Mouse (Mus musculus): ENCODE measurements around the gene Sh3pxd2a.
A peak's percentile ranks its signal among the peaks of the same experiment; 100 is the strongest.

Gene Sh3pxd2a

DNA sequence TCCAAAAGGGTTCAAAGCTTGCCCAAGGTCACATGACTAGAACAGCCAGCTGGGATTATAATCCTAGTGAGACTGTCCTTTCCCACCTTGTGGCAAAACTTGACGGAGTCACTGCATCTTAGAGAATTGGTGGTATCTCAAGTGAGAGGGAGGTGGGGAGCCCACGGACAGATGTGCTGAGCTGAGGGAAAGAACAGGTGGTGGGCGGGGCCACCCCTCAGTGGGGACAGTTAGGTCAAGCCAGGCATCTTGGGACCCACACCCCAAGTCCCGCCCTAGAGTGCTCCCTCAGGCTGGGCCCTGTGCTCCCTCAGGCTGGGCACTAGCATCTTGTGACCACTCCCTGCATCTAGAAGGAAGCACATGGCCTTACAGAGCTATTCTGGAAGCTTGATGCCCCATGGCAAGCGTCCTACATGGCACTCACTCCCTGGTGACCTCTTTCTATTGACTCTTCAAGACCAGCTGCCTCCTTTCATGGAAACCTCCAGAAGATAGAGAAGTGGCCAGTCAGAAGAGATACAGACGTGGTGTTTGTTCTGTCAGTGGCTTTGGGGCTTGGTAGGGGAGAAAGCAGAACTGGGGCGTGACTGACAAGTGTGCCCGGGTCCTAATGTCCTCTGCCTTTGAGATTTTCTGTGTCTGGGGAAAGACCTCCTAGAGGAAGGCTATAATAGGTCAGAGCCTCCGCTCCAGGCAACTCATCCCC lies 24.3 kb downstream of the Sh3pxd2a start:
- no peak for DNase-seq (ENCODE audit: low read depth)

- DNase-seq (ENCODE audit: low read depth): no peak
Observed at GRCm38 (mm10) chr19:47438445-47438844, 25.8 kb downstream of the Sh3pxd2a start.

DNA sequence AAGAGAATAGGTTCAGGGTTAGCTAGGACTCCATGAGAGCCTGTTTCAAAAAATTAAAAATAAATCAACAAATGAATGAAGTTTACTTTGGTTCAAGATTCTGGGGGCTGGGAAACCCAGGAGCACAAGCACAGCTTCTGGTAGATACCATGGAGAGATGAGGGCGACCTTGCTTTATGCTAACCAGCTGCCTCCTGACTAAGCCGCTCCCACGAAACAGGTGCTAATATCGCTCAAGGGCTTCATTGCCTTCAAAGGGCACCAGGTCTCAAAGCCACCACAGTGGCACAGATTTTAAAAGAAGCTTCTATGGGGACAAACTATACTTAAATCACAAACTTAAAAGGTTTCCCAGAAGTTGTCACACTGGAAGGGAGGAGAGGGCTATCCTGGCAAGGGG lies 27.2 kb downstream of the Sh3pxd2a start:
- DNase-seq (ENCODE audit: low read depth): no peak

- DNase-seq (ENCODE audit: low read depth): no peak
Observed at GRCm38 (mm10) chr19:47436236-47436635, 28.0 kb downstream of the Sh3pxd2a start.

DNA sequence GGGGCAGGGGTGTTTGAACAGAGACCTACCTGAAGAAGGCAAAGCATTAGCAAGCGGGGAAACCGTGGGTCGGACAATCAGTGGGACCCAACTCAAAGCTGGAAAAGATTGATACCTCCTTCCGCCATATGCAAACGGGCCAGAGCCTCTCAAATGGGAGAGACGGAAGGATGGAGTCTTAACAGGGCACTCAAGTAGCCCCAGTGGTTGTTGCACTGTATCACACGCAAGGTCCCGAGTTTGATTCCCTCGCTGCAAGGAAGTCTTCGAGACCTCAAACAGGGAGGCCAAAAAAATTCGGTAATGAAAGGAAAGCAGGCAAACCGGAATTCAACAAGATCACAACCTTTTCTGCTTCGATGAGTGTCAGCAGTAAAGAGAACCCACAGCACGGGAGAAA lies 29.5 kb downstream of the Sh3pxd2a start:
- no peak for DNase-seq (ENCODE audit: low read depth)

GRCm38 (mm10) chr19:47432339-47432738 lies 31.9 kb downstream of the Sh3pxd2a start:
- peak; percentile 77 for DNase-seq (ENCODE audit: low read depth)

DNA sequence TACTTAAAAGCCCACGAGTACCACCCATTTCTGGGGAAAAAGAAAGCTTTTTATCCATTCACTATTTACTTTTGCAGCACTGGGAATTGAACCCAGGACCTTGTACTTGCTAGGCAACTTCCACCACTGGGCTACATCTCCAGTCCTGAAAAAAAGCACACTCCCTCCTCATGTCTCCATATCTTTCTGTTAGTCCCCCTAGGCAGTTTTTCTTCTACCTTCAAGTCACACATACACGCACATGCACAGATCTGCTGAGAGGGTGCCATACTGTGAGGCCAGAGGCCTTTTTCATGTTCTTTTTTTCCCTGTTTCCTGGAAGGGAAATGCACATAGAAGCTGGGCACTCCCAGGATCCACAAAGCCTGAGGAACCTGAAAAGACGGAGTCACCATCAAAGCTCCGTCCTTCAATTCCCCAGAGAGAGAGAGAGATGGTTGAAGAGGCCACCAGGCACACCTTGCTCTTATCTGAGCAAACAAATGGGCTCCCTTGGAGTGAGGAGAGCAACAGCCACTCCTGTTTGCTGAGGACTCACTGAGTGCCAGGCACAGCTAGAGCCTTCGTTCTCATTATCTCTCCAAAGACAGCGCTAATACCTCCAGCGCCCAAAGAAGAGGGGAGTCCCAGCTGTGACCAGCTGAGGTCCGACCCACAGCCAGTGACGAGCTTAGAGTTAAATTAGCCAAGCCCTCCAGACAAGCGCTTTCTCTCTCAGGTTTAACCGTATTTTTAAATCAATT lies 32.8 kb downstream of the Sh3pxd2a start:
- DNase-seq (ENCODE audit: low read depth): no peak

DNA sequence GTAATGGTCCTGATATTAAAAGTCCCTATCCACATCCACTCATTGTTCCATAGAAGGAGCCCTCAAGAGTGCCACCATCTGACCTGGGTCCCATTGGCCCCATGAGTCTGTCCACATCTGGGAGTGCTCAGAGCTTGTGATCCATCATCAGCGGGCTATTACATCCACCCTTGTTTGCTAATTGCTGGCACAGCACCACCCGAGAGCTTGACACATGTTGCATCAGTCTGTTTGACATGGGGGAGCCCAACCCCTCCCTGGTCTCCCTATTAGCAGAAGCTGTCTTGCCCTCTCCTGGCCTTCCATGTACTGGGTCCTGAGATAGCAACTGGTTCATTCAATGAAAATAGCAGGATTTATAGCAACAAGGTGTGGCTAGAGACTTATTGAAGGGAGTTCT lies 34.0 kb downstream of the Sh3pxd2a start:
- DNase-seq (ENCODE audit: low read depth): no peak

DNA sequence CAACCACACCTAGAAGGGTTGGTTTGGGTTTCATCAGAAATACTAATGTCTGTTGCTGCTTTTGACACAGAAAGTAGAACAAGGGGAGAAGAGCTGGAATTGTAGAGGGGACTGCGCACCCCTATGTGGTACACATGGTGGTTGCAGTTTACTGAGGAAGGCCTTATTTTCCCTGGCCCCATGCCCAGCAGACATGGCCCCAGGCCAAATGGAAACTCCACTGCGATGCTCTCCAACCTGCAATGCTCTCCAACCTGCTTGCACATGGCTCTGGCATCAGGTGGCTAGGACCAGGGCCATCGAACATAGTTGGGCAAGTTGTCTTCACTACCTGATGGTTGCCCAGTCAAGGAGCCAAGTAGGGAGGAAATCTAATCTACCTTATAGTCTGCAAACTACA lies 35.0 kb downstream of the Sh3pxd2a start:
- no peak for DNase-seq (ENCODE audit: low read depth)

DNA sequence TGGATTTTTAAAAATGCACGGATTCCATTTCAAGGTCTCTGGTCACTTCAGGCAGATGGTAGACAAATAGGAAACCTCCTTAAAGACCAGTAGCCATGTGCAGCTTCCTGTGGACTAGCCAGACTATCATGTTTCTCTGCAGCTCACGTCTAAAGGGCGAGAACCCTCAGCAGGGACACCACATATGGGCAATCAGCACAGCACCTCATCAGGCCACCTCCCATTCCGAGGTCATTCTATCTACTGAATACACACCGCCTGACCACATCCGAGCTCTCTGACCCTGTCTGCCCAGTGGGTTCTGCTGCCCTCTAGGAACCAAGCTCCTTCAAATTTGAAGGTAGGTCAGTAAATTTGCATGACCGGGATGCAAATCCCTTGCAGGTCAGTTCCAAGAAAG lies 35.4 kb downstream of the Sh3pxd2a start:
- DNase-seq (ENCODE audit: low read depth): no peak

DNA sequence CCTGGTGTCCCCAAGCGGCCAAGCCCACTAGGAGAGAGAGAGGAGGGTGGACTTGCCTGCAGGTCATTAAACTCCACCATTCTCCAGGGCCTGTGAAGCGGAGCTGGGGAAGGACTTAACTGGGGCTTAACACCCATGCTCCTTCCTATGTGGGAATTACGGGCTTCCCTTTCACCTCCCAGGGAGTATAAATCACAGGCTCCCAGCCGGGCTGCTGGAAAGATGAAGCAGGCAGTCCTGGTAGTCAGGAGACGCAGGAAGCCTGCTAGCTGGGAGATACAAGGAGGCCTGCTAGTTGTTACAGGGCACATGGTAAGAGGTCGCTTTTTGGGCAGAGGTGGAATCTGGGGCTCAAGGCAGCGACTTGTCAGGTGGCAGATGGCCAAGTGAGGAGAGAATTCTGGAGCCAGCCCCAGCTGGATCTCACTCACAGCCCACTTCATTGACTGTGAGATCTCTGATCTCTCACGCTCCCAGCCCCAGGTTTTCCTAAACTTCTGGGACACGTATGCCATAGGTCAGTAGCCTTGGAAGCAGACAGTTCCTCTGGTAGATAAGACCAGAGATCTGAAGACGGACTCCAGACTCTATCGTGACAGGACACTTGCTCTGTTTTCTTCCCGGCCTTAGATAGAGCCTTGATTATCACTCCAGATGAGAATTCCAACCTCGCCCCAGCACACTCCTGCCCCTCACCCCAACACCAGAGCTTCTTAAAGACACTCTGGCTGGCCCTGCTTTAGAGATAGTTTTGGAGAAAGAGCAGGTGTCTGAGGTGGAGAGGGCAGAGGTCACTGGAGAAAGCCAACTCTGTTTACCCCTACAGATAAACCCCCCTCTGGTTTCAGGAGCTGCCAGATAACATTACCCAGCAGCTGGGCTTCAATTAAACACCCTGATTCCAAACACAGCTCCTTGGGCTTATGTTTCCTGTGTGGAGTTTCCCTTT lies 36.1 kb downstream of the Sh3pxd2a start:
- no peak for DNase-seq (ENCODE audit: low read depth)

- no peak for DNase-seq (ENCODE audit: low read depth)
Observed at GRCm38 (mm10) chr19:47423632-47424031, 40.6 kb downstream of the Sh3pxd2a start.

DNA sequence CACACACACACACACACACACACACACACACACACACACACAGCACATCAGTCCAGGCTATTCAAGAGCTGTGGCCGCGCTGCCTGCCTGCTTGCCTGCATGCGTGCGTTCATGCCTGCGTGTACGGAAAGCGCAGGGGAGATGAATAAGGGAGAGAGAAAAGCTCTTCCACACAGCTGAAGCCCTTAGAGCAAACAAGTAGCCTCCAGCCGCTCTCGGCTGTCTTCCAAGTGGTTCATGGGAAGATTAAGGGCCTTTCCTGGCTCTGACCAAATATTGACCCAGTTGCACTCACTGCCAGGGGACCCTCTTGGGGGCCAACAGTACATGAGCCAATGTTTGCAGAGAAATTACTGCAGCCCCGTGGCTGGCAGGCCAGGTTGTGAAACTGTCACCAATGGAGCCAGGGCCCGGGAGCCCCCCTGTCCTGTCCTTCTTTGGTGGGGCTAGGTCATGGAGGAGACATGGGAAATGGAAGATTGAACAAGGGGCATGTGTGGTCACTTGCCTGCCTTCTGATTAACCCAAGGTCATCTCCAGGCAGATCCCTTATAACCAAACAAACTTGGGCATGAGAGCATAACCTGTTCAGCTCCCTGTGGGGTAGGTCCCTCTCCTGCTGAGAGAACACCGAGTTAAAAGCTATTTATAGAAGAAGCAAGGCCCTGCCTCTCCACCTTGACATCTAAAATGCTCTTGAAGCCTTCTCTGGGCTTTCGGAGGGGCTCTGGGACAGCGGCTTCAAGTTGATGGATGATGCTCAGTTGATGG lies 42.9 kb downstream of the Sh3pxd2a start:
- no peak for DNase-seq (ENCODE audit: low read depth)

DNA sequence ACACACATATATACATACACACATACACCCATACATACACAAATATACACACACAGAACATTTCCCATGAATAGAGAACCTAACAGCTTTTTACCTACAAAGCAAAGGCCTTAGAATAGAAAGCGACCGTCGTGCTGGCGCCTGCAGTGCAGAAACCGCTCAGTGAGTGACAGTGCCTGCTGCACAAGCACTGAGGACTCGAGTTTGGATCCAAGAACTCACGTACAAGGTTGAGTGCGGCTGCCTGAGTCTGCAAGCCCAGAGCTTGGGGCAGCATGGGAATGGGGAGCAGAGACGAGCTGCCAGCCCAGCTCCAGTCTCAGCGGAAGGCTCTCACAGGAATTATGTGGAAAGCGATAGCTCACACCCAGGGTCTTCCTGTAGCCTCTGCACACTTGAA lies 43.7 kb downstream of the Sh3pxd2a start:
- DNase-seq (ENCODE audit: low read depth): no peak

GRCm38 (mm10) chr19:47419208-47419607 lies 45.0 kb downstream of the Sh3pxd2a start:
- DNase-seq (ENCODE audit: low read depth): no peak

- no peak for DNase-seq (ENCODE audit: low read depth)
Observed at GRCm38 (mm10) chr19:47416161-47416560, 48.0 kb downstream of the Sh3pxd2a start.

DNA sequence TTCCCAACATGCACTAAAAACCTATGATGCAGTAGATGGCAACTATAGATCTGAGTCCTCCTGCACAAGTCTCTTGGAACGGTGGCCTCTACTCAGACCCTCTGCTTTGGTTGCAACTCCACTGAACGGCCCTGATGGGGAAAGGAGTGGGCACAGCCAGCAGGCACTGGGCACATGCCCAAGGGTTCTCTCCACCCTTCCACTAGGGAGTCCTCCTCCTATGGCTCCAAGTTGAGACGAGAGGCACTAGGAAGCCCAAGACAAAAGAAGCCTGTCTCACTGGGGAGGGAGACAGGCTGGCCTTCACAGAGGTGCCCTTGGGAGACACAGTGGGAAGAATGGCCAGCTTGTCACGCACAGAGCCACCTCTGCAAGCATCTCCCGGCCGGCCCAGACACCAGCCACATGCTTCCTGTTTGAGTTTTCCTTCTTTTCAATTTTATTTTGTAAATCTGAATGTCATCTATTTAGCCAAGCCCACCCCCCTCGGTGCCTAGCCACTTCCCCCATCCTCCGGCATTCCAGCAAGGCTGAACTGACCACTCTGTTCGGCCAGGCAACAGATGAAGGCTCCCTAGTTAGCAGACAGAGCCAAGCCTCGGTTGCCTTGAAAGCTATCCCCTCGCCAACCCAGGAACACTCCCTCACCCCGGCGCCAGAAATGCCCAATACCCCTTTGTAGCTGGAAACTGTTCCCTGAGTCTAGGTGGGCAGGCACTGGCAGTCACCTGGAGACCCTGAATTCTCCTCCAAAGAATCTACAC lies 49.9 kb downstream of the Sh3pxd2a start:
- DNase-seq (ENCODE audit: low read depth): no peak

GRCm38 (mm10) chr19:47413458-47414005 lies 50.7 kb downstream of the Sh3pxd2a start:
- DNase-seq (ENCODE audit: low read depth): no peak

- DNase-seq (ENCODE audit: low read depth): peak; percentile 49
Observed at GRCm38 (mm10) chr19:47412566-47413248, 51.5 kb downstream of the Sh3pxd2a start.

DNA sequence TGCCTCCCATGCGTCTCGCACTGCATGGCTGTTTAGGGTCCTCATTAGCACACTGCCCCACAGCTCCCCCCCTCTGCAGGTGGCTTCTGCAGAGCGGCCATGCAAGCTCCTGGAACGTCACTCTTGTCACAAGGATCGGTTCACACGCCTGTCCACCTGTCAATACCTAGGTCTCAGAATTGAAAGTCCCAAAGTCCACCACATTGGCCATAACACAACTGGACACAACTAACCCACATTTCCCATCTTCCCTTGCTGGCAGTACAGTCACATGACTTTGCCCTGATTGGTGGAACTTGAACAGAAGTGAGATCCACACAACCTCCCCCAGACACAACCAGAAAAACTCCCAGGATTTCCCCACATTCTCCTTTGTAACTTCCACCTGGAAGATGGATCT lies 53.9 kb downstream of the Sh3pxd2a start:
- no peak for DNase-seq (ENCODE audit: low read depth)
